Mouse (Mus musculus) layer of hippocampus, adult 8-10 months (tissue): ENCODE data around the gene Pold4. TPM values are rescaled to one million over a fixed set of nuclear protein-coding genes. Genes with fewer than 3 reads are reported as not detected.
"Not testable (repeated sequence)": the region's sequence is repeated elsewhere in the genome, so short reads cannot be mapped to it uniquely, and the experiment has no call there.

Experiments used
- DNase-seq, 2 experiments: peaks; one replicate each; pipeline ENCODE4 v3.0.0; 2022; ENCODE audit warnings: low spot score in 2 of 2
- total RNA-seq, 4 experiments: library from RNA; stranded (reverse); gene quantifications; 2 replicates each; pipeline ENCODE4 v1.2.4; 2022

Gene Pold4
- total RNA-seq, 4 experiments from 2014 or later = 13.3 to 25.1 (median 18.5) TPM

- DNase-seq = peak; percentile 60 to 71
Observed at GRCm38 (mm10) chr19:4227894-4228678, 3.6 kb upstream of the Pold4 start.

- no peak for DNase-seq
Observed at GRCm38 (mm10) chr19:4228891-4229290, 2.8 kb upstream of the Pold4 start.

- no peak for DNase-seq
Observed at GRCm38 (mm10) chr19:4229451-4230076, 2.1 kb upstream of the Pold4 start.

GRCm38 (mm10) chr19:4230415-4230814, 1.3 kb upstream of the Pold4 start:
- no peak for DNase-seq

GRCm38 (mm10) chr19:4232186-4232572, 480 bp downstream of the Pold4 start:
- peak in 1 of 2 experiments; percentile 45 for DNase-seq

- no peak for DNase-seq
Observed at GRCm38 (mm10) chr19:4232651-4233050, 952 bp downstream of the Pold4 start.

- DNase-seq = no peak
Observed at GRCm38 (mm10) chr19:4234548-4234947, 2.8 kb downstream of the Pold4 start.

- no peak for DNase-seq
Observed at GRCm38 (mm10) chr19:4240247-4240668, 8.6 kb downstream of the Pold4 start.

- no peak for DNase-seq
Observed at GRCm38 (mm10) chr19:4242416-4242815, 10.7 kb downstream of the Pold4 start.

GRCm38 (mm10) chr19:4244775-4245174, 13.1 kb downstream of the Pold4 start:
- DNase-seq = no peak

- no peak for DNase-seq
Observed at GRCm38 (mm10) chr19:4247010-4247409, 15.3 kb downstream of the Pold4 start.

GRCm38 (mm10) chr19:4248683-4249082, 17.0 kb downstream of the Pold4 start:
- DNase-seq = not testable (repeated sequence)

- no peak for DNase-seq
Observed at GRCm38 (mm10) chr19:4254230-4254629, 22.5 kb downstream of the Pold4 start.

- DNase-seq = no peak
Observed at GRCm38 (mm10) chr19:4255583-4256162, 24.0 kb downstream of the Pold4 start.

- DNase-seq = peak; percentile 89 to 95
Observed at GRCm38 (mm10) chr19:4257216-4257896, 25.7 kb downstream of the Pold4 start.

- no peak for DNase-seq
Observed at GRCm38 (mm10) chr19:4257897-4258252, 26.2 kb downstream of the Pold4 start.

- no peak for DNase-seq
Observed at GRCm38 (mm10) chr19:4261038-4261698, 29.5 kb downstream of the Pold4 start.

GRCm38 (mm10) chr19:4262756-4263155, 31.1 kb downstream of the Pold4 start:
- DNase-seq = no peak

GRCm38 (mm10) chr19:4263702-4264101, 32.0 kb downstream of the Pold4 start:
- DNase-seq = no peak

- no peak for DNase-seq
Observed at GRCm38 (mm10) chr19:4264171-4264780, 32.6 kb downstream of the Pold4 start.

- no peak for DNase-seq
Observed at GRCm38 (mm10) chr19:4265956-4266355, 34.3 kb downstream of the Pold4 start.
